31 mouse cellular contexts compared by ENCODE assay signal in the genomic region with DNA sequence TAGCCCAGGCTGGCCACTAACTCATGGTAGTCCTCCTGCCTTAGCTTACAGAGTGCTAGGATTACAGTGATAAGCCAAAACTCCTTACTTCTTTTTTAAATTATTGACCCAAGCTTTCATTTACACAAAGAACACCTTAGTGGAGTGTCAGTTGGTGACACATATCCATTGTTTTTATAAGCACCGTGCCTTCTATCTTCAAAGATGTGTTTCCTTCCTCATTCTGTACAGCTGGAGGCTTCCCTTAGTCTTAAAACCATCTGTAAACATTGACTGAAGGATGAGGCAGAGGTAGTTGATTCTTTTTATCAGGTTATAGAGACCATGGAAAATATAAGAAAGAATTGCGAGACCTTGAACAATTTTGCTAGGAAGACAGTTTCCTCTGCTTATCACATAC.
"Had no signal": no experiment of that assay in that cellular context is flagged by ENCODE, and none has a peak within 500 bp of the region (broad histone marks: within the 10 kb centered on the region; RNA-seq: fewer than 3 reads in every experiment).

No protein-coding gene starts in this region.

- H3K9ac ChIP-seq: limb, embryonic 12.5 days; limb, embryonic 13.5 days; limb, embryonic 15.5 days; liver, embryonic 12.5 days; liver, embryonic 13.5 days; liver, embryonic 14.5 days; liver, embryonic 15.5 days; liver, postnatal 0 days; lung, embryonic 14.5 days; lung, embryonic 15.5 days; midbrain, embryonic 12.5 days; midbrain, embryonic 13.5 days; midbrain, embryonic 15.5 days had no signal

- H3K4me3 ChIP-seq: limb, embryonic 10.5 days; limb, embryonic 12.5 days; limb, embryonic 13.5 days; limb, embryonic 15.5 days; liver, embryonic 12.5 days; liver, embryonic 13.5 days; liver, embryonic 15.5 days; lung, embryonic 15.5 days; megakaryocyte, embryonic 14.5 days; midbrain, embryonic 10.5 days; midbrain, embryonic 12.5 days; midbrain, embryonic 13.5 days; midbrain, embryonic 15.5 days; myocyte had no signal

- H3K27ac ChIP-seq: limb, embryonic 10.5 days; limb, embryonic 12.5 days; limb, embryonic 13.5 days; limb, embryonic 15.5 days; liver, embryonic 12.5 days; liver, embryonic 13.5 days; liver, embryonic 14.5 days; liver, embryonic 15.5 days; lung, embryonic 15.5 days; macrophage; midbrain, embryonic 10.5 days; midbrain, embryonic 12.5 days; midbrain, embryonic 13.5 days; midbrain, embryonic 15.5 days had no signal

- H3K4me2 ChIP-seq: limb, embryonic 12.5 days; limb, embryonic 13.5 days; limb, embryonic 15.5 days; liver, embryonic 11.5 days; liver, embryonic 12.5 days; liver, embryonic 13.5 days; liver, embryonic 15.5 days; lung, embryonic 14.5 days; lung, embryonic 15.5 days; midbrain, embryonic 11.5 days; midbrain, embryonic 12.5 days; midbrain, embryonic 13.5 days; midbrain, embryonic 15.5 days had no signal

- H3K4me1 ChIP-seq: limb, embryonic 10.5 days; limb, embryonic 12.5 days; limb, embryonic 13.5 days; limb, embryonic 15.5 days; liver, embryonic 12.5 days; liver, embryonic 13.5 days; liver, embryonic 15.5 days; lung, embryonic 15.5 days; midbrain, embryonic 10.5 days; midbrain, embryonic 12.5 days; midbrain, embryonic 13.5 days; midbrain, embryonic 15.5 days had no signal

- DNase-seq: left cerebral cortex, postnatal 4 days; liver; liver, embryonic 13.5 days; liver, postnatal 0 days; lung, adult 18-20 months; lung, adult 2 months; lung, embryonic 14.5 days; lung, postnatal 10 days; lung, postnatal 14 days; lung, postnatal 36 days; lung, postnatal 4 days; midbrain, embryonic 14.5 days had no signal

- H3K9me3 ChIP-seq: limb, embryonic 10.5 days; limb, embryonic 12.5 days; limb, embryonic 13.5 days; limb, embryonic 15.5 days; liver, embryonic 12.5 days; liver, embryonic 13.5 days; liver, embryonic 15.5 days; lung, embryonic 15.5 days; megakaryocyte, embryonic 14.5 days; midbrain, embryonic 10.5 days; midbrain, embryonic 12.5 days; midbrain, embryonic 13.5 days; midbrain, embryonic 15.5 days had no signal

- ATAC-seq: liver, embryonic 12.5 days; liver, postnatal 0 days; lung, postnatal 0 days; midbrain, embryonic 13.5 days; midbrain, embryonic 15.5 days; midbrain, embryonic 16.5 days had no signal

- H3K27me3 ChIP-seq: limb, embryonic 12.5 days; limb, embryonic 13.5 days; limb, embryonic 15.5 days; liver, embryonic 12.5 days; liver, embryonic 13.5 days; liver, embryonic 15.5 days; lung, embryonic 15.5 days; megakaryocyte, embryonic 14.5 days; midbrain, embryonic 12.5 days; midbrain, embryonic 13.5 days; midbrain, embryonic 15.5 days had no signal
